8 mouse cellular contexts compared by ENCODE assay signal in the genomic region with DNA sequence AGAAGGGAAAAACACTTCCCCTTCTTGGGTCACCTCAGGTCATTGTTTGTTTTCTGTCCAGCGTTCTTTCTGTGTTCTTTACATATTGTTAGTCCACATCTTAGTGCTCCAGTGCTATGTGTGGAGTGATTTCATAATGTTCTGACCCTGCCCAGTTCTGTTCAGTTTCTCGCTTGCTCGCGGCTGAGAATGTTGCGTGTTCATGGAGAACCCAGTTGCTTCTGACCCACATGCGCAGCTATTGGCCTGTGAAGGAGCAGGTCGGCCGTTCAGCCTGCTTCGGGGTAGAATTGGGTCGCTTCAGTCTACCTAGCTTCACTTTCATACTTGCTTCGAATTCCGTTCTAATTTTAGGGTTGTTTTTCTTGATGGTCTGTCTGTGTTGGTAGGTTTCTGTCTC. TPM values are rescaled to one million over a fixed set of nuclear protein-coding genes. Genes with fewer than 3 reads are reported as not detected.
DNase-seq lines count a peak whose midpoint lies in the region; ATAC-seq and TF ChIP-seq lines count a peak whose summit lies in the region.

No protein-coding gene starts in this region.

- TF ChIP-seq CTCF in liver, embryonic 14.5 days (IDR thresholded peaks at IDR 0.05; ENCODE audit: low read depth) = no peak

- peak overlapping the region; percentile 74 for H3K4me2 ChIP-seq in embryonic facial prominence, embryonic 15.5 days (replicated peaks)
- H3K4me2 ChIP-seq in hindbrain, embryonic 14.5 days (replicated peaks) = peak overlapping the region; percentile 90
- peak overlapping the region; percentile 84 for H3K4me2 ChIP-seq in liver, embryonic 14.5 days (ENCODE audit: low read depth)
- H3K4me2 ChIP-seq in neural tube, embryonic 15.5 days = peak overlapping the region; percentile 64

- 69% methylated on average over 12 of the region's 12 CpGs for WGBS in embryonic facial prominence, embryonic 15.5 days
- WGBS in hindbrain, embryonic 14.5 days = 72% methylated on average over 12 of the region's 12 CpGs
- 76% methylated on average over 12 of the region's 12 CpGs for WGBS in liver, embryonic 14.5 days (ENCODE audit: insufficient replicate concordance)
- 66% methylated on average over 12 of the region's 12 CpGs for WGBS in neural tube, embryonic 15.5 days

- H3K36me3 ChIP-seq in embryonic facial prominence, embryonic 15.5 days = peaks cover 36% of the 10 kb centered on the region
- H3K36me3 ChIP-seq in hindbrain, embryonic 14.5 days (replicated peaks; ENCODE audit: control insufficient read depth, insufficient read depth) = peaks cover 12% of the 10 kb centered on the region
- H3K36me3 ChIP-seq in liver, embryonic 14.5 days (replicated peaks; ENCODE audit: control insufficient read depth, insufficient read depth, low read depth) = peaks cover 8% of the 10 kb centered on the region
- peaks cover 18% of the 10 kb centered on the region for H3K36me3 ChIP-seq in neural tube, embryonic 15.5 days

- 0 out of 2 replicates have a peak, but pooled peaks cover 4% of the 10 kb centered on the region for H3K9me3 ChIP-seq in embryonic facial prominence, embryonic 15.5 days (replicated peaks)
- H3K9me3 ChIP-seq in hindbrain, embryonic 14.5 days (ENCODE audit: control insufficient read depth, low read length) = no peaks in the 10 kb centered on the region
- H3K9me3 ChIP-seq in liver, embryonic 14.5 days (ENCODE audit: control insufficient read depth, low read length) = no peaks in the 10 kb centered on the region
- H3K9me3 ChIP-seq in neural tube, embryonic 15.5 days (replicated peaks) = no peaks in the 10 kb centered on the region

- H3K4me1 ChIP-seq in embryonic facial prominence, embryonic 15.5 days = peaks cover 34% of the 10 kb centered on the region
- peaks cover 37% of the 10 kb centered on the region for H3K4me1 ChIP-seq in hindbrain, embryonic 14.5 days (replicated peaks; ENCODE audit: control insufficient read depth, insufficient read depth, low read length)
- peaks cover 7 to 15% of the 10 kb centered on the region in 2 experiments for H3K4me1 ChIP-seq in liver, embryonic 14.5 days (replicated peaks; ENCODE audit: control insufficient read depth in 2 of 2, insufficient read depth in 2 of 2, low read length in 1 of 2)
- peaks cover 42% of the 10 kb centered on the region for H3K4me1 ChIP-seq in neural tube, embryonic 15.5 days

- peak; percentile 61 for DNase-seq in cerebellum, adult 9-10 months
- DNase-seq in cerebellum, adult 11-12 months = no peak
- DNase-seq in hindbrain, embryonic 14.5 days (ENCODE audit: low spot score) = no peak
- DNase-seq in liver, embryonic 14.5 days (ENCODE audit: low read depth in 3 of 3, low spot score in 3 of 3) = no peak
- DNase-seq in retina, postnatal 1 day = no peak
- no peak for DNase-seq in frontal cortex, postnatal 25 days (ENCODE audit: low spot score in 2 of 2)

- ATAC-seq in embryonic facial prominence, embryonic 15.5 days (ENCODE audit: insufficient number of reproducible peaks, low FRiP score, low TSS enrichment, low read depth) = no peak
- ATAC-seq in hindbrain, embryonic 14.5 days (ENCODE audit: low FRiP score) = no peak
- ATAC-seq in liver, embryonic 14.5 days (ENCODE audit: insufficient read depth) = no peak
- ATAC-seq in neural tube, embryonic 15.5 days (ENCODE audit: low FRiP score) = no peak

- peak overlapping the region; percentile 92 for H3K4me3 ChIP-seq in embryonic facial prominence, embryonic 15.5 days (replicated peaks)
- peak overlapping the region; percentile 69 for H3K4me3 ChIP-seq in hindbrain, embryonic 14.5 days (replicated peaks; ENCODE audit: low read length)
- H3K4me3 ChIP-seq in liver, embryonic 14.5 days (ENCODE audit: insufficient read depth in 1 of 2, low read depth in 2 of 2, low read length in 2 of 2) = peak overlapping the region; percentile 14 to 79; a peak in 2 of 4 replicates
- peak overlapping the region; percentile 94 for H3K4me3 ChIP-seq in neural tube, embryonic 15.5 days (replicated peaks)

- no peak for TF ChIP-seq EP300 in liver, embryonic 14.5 days (IDR thresholded peaks at IDR 0.05; ENCODE audit: low read depth)

- H3K27ac ChIP-seq in embryonic facial prominence, embryonic 15.5 days (replicated peaks) = no peak overlapping the region
- no peak overlapping the region for H3K27ac ChIP-seq in hindbrain, embryonic 14.5 days
- no peak overlapping the region for H3K27ac ChIP-seq in liver, embryonic 14.5 days
- H3K27ac ChIP-seq in neural tube, embryonic 15.5 days (replicated peaks) = no peak overlapping the region; the same call in 1 of the 2 replicates

- peaks cover 7% of the 10 kb centered on the region for H3K27me3 ChIP-seq in embryonic facial prominence, embryonic 15.5 days
- H3K27me3 ChIP-seq in hindbrain, embryonic 14.5 days (ENCODE audit: control insufficient read depth, insufficient read depth, low read length) = no peaks in the 10 kb centered on the region
- H3K27me3 ChIP-seq in liver, embryonic 14.5 days (ENCODE audit: control insufficient read depth, insufficient read depth, low read length) = peaks cover 7% of the 10 kb centered on the region
- no peaks in the 10 kb centered on the region for H3K27me3 ChIP-seq in neural tube, embryonic 15.5 days (replicated peaks)

- no peak overlapping the region for H3K9ac ChIP-seq in embryonic facial prominence, embryonic 15.5 days
- H3K9ac ChIP-seq in hindbrain, embryonic 14.5 days = peak overlapping the region; percentile 87
- no peak overlapping the region for H3K9ac ChIP-seq in liver, embryonic 14.5 days (replicated peaks)
- H3K9ac ChIP-seq in neural tube, embryonic 15.5 days (replicated peaks) = peak overlapping the region; percentile 32

RNA-seq across cellular contexts. Expression of gene Eif4g3, which starts 2.6 kb away (rescaled TPM):
- polyA plus RNA-seq in embryonic facial prominence, embryonic 15.5 days (2015; fragmentation: Nextera tagmentation; extraction: Ambion mirVana) = 34.7 and 36.2 TPM in 2 replicates
- polyA plus RNA-seq in hindbrain, embryonic 14.5 days (2014; fragmentation: Nextera tagmentation; extraction: Ambion mirVana) = 59.7 and 65.3 TPM in 2 replicates
- polyA plus RNA-seq in liver, embryonic 14.5 days (2012; rRNA removed) = 9.2 and 15.6 TPM in 2 replicates
- 5.2 and 5.6 TPM in 2 replicates for polyA plus RNA-seq in liver, embryonic 14.5 days (2014; fragmentation: Nextera tagmentation; extraction: Ambion mirVana)
- polyA plus RNA-seq in neural tube, embryonic 15.5 days (2015; fragmentation: Nextera tagmentation; extraction: Ambion mirVana) = 45.7 and 49.5 TPM in 2 replicates

Comparison
In these comparisons a context has a peak if more than half of its experiments do, and no peak if none do; other contexts are left out.
1. H3K9ac ChIP-seq: peak in hindbrain, embryonic 14.5 days (single experiment) and neural tube, embryonic 15.5 days (single experiment); none in embryonic facial prominence, embryonic 15.5 days (single experiment) and liver, embryonic 14.5 days (single experiment).
2. Peak in every context shown above with its lines, with median percentiles within 50 percentile points of each other: H3K4me2 ChIP-seq and H3K4me3 ChIP-seq.